Mouse (Mus musculus) layer of hippocampus, adult 8-10 months (tissue): ENCODE measurements at regions not wholly inside any gene's neighbourhood (a gene's known extent, or its start where the extent isn't known, plus 50 kb on each side); places are given as distances from the start of the nearest gene placed in this dataset.

Source experiments
- DNase-seq, 2 experiments: peaks; one replicate each; pipeline ENCODE4 v3.0.0; 2022; ENCODE audit warnings: low spot score in 2 of 2

- DNase-seq, result peak in 1 of 2 experiments; percentile 4
These were observed 430.4 kb downstream of the Adgrl2 start for GRCm38 (mm10) chr3:148559752-148560460.

GRCm38 (mm10) chr3:148558592-148559157, 431.7 kb downstream of the Adgrl2 start:
- DNase-seq, result no peak

DNA sequence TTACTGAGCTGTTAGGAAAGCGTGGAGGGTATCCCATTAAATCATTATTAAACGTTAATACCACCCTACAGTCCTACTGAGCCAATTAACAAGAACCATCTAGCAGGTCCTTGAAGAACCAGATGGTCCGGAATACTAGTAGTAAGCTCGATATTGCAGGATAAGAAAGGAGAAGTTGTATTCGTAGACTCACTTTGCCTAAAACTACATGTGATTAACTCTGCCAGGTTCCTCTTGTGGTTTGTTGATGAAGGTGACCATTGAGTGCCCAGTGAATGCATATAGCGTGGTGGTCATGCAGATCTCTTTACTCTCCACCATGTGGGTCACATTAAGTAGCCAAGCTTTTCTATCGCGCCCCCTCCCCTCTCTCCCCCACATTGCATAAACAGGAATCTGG, 435.0 kb downstream of the Adgrl2 start:
- no peak for DNase-seq

- no peak for DNase-seq
These were observed 439.6 kb downstream of the Adgrl2 start for GRCm38 (mm10) chr3:148550716-148551115.

GRCm38 (mm10) chr3:148544929-148545328, 445.4 kb downstream of the Adgrl2 start:
- DNase-seq, result no peak

GRCm38 (mm10) chr3:148542217-148542616, 448.1 kb downstream of the Adgrl2 start:
- DNase-seq, result no peak

DNA sequence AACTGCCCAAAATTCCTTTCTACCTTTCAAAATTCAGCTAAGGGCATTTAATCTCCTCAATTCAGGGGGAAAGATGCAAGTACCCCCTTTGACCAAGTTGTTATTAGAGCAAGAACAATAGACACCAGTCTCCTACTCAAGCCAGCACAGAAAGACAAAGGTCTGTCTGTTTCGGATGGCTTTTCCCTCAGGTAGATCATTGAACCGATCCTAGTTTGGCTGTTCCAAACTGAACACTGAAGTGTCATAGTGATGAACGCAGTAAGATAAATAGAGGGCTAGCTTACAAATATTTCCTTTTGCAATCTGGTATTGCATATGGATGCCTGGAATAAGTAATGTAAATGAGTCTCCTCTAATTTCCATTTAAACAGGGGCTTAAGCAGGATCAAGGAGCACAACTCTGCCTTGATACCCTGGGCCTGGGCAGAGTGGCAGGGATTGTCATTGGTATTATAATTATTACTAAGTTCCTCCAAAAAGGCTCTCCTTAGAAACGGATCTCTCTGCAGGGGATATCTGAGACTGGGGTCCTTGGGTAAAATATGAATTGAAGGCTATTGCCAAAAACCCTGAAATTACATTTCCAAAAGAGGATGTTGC, 452.6 kb downstream of the Adgrl2 start:
- no peak for DNase-seq

GRCm38 (mm10) chr3:148529893-148530292, 460.5 kb downstream of the Adgrl2 start:
- no peak for DNase-seq

DNA sequence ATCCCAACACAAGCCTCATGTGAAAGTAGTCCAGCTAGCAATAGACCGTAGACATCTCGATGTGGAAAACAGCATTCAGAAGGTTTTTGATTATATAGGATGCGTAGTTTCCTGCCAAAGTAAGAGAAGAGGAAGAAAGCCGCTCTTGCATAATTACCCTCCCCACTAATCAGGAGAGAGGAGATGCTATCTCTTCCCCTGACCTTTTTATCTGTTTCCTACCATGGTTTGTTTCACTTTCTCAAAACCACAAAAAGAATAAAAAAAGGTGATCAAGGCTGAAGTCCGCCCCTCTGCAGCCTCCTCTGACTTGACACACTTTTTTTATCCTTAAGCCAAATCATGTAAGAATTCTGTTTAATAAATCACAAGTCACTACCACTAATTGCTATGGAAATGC, 480.0 kb downstream of the Adgrl2 start:
- DNase-seq, result no peak

DNA sequence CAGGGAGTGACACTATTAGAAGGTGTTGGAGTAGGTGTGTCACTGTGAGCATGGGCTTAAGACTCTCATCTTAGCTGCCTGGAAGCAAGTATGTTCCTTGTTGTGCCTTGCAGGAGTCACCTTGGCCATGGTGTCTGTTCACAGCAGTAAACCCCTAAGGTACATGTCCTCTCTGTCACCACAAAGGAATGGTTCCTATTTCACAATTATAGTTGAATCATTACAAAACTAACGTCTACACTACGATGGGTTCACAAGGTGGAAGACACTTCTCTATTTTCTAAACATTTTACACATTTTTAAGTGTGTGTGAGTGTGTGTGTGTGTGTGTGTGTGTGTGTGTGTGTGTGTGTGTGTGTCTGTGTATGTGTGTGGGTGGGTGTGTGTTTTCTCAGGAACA, 485.4 kb downstream of the Adgrl2 start:
- no peak for DNase-seq

GRCm38 (mm10) chr3:148503432-148503831, 486.9 kb downstream of the Adgrl2 start:
- no peak for DNase-seq

GRCm38 (mm10) chr3:148501801-148502200, 488.6 kb downstream of the Adgrl2 start:
- DNase-seq, result no peak

DNA sequence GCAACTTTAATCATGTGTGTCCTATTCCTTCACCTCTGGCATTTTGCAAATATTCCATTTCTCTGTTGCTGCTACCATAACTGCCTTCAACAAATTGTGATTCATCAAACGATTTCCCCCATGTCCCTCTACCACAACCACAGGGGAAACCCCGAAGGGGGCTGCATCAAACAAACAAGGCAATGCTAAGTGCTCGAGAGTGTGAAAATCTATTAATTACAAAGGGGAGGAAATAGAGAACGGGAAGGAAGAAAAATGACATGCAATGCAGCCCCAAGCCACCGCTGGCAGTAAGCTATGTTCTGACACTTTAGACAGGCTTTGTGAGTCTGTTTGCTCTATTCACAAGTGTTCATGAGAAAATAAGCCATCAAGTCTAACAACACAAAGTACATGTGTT, 493.7 kb downstream of the Adgrl2 start:
- no peak for DNase-seq

DNA sequence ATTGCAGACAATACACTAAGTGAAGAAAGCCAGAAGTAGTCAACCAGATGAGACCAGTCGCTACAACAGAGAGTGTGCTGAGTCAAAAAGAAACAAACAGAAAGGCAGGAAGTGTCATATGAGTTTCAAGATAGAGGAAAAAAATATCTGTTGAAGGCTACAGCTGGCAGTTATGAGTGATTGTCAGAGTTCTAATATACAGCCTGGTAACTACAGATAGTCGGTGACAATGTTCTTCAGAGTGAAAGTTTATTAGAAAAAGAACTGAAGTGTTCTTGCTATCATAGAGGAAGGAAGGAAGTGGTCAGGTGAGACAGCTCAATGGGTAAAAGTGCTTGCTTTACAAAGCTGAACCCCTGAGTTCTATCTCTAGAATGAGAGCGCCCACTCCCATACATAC, 499.1 kb downstream of the Adgrl2 start:
- no peak for DNase-seq

DNA sequence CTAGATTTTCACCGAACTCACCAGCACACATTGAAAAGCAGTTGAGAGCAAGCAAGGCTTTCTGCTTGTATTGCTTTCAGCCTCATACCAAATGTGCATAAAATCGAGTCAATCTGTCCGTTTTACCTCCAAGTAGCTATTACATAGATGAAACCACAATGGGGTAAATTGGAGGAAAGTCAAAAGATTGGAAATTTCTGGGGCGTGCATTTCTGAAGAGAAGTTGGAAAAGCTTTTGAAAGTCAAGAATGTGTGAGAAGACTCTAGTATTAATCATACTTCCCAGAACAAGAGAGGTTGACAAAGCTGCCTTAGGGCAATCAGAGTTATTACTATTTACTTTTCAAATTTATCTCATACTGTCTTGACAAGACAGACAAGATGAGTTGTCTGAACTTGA, 501.2 kb downstream of the Adgrl2 start:
- no peak for DNase-seq

GRCm38 (mm10) chr3:148487949-148488348, 502.4 kb downstream of the Adgrl2 start:
- DNase-seq, result no peak

- no peak for DNase-seq
These were observed 514.5 kb downstream of the Adgrl2 start for GRCm38 (mm10) chr3:148475862-148476261.

GRCm38 (mm10) chr3:148472943-148473444, 517.4 kb downstream of the Adgrl2 start:
- no peak for DNase-seq

DNA sequence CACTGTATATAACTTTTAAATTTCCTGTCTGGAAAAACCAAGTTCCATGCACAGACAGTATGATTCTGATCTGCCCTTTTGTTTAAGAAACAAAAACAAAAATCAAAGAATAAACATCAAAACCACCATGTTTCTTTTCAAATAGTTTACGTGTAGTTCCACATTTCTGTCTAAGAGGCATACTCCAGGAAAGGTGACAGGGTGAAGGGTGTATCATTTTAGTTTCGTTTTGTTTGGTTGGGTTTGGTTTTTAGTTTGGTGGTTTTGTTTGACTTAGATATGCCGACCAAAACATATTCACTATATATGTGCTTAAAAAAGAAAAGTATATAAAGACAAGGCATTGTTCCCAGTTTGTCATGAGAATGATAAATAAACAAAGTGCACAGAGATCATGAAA, 524.9 kb downstream of the Adgrl2 start:
- DNase-seq, result no peak

GRCm38 (mm10) chr3:148462791-148463190, 527.6 kb downstream of the Adgrl2 start:
- peak; percentile 6 to 35 for DNase-seq

GRCm38 (mm10) chr3:148448888-148449287, 541.5 kb downstream of the Adgrl2 start:
- no peak for DNase-seq

GRCm38 (mm10) chr3:148448465-148448864, 541.9 kb downstream of the Adgrl2 start:
- DNase-seq, result no peak

GRCm38 (mm10) chr3:148446845-148447244, 543.5 kb downstream of the Adgrl2 start:
- no peak for DNase-seq
